Mouse (Mus musculus): ENCODE results near the gene C2cd4d. TPM values are rescaled to one million over a fixed set of nuclear protein-coding genes. Genes with fewer than 3 reads are reported as not detected.

The C2cd4d gene
- polyA plus RNA-seq, 1 experiment = not detected

GRCm38 (mm10) chr3:94344182-94344581 lies 18.1 kb upstream of the C2cd4d start:
- Histone ChIP-seq H3K4me1 (ENCODE audit: control insufficient read depth, insufficient read depth, low read length) (no peaks in the 10 kb centered on the region), H3K27ac (ENCODE audit: insufficient read depth, low read length) (no peak overlapping the region), H3K4me3 (ENCODE audit: low read depth, low read length) (no peak overlapping the region), H3K9ac (ENCODE audit: low read depth, poor library complexity, severe bottlenecking) (no peak overlapping the region), H3K9me3 (replicated peaks; ENCODE audit: control insufficient read depth, insufficient read depth, low read length, poor library complexity, severe bottlenecking) (no peaks in the 10 kb centered on the region), H3K27me3 (ENCODE audit: control insufficient read depth, insufficient read depth, low read length, poor library complexity, severe bottlenecking) (no peaks in the 10 kb centered on the region), H3K36me3 (ENCODE audit: control insufficient read depth, insufficient read depth, low read length, poor library complexity, severe bottlenecking) (no peaks in the 10 kb centered on the region)
- no peak for TF ChIP-seq CTCF (IDR thresholded peaks at IDR 0.05; ENCODE audit: low read depth, low read length)
- TF ChIP-seq POLR2A (IDR thresholded peaks at IDR 0.05; ENCODE audit: insufficient read depth, low read length) = no peak
- TF ChIP-seq EP300 (IDR thresholded peaks at IDR 0.05; ENCODE audit: insufficient read depth, low read depth, low read length) = no peak

GRCm38 (mm10) chr3:94344897-94345296 lies 17.3 kb upstream of the C2cd4d start:
- TF ChIP-seq EP300 (IDR thresholded peaks at IDR 0.05; ENCODE audit: insufficient read depth, low read depth, low read length) (no peak), POLR2A (IDR thresholded peaks at IDR 0.05; ENCODE audit: insufficient read depth, low read length) (no peak), CTCF (IDR thresholded peaks at IDR 0.05; ENCODE audit: low read depth, low read length) (no peak)
- H3K36me3 ChIP-seq (ENCODE audit: control insufficient read depth, insufficient read depth, low read length, poor library complexity, severe bottlenecking) = no peaks in the 10 kb centered on the region
- H3K4me3 ChIP-seq (ENCODE audit: low read depth, low read length) = no peak overlapping the region
- H3K27ac ChIP-seq (ENCODE audit: insufficient read depth, low read length) = no peak overlapping the region
- no peak overlapping the region for H3K9ac ChIP-seq (ENCODE audit: low read depth, poor library complexity, severe bottlenecking)
- H3K4me1 ChIP-seq (ENCODE audit: control insufficient read depth, insufficient read depth, low read length) = no peaks in the 10 kb centered on the region
- no peaks in the 10 kb centered on the region for H3K9me3 ChIP-seq (replicated peaks; ENCODE audit: control insufficient read depth, insufficient read depth, low read length, poor library complexity, severe bottlenecking)
- H3K27me3 ChIP-seq (ENCODE audit: control insufficient read depth, insufficient read depth, low read length, poor library complexity, severe bottlenecking) = no peaks in the 10 kb centered on the region

DNA sequence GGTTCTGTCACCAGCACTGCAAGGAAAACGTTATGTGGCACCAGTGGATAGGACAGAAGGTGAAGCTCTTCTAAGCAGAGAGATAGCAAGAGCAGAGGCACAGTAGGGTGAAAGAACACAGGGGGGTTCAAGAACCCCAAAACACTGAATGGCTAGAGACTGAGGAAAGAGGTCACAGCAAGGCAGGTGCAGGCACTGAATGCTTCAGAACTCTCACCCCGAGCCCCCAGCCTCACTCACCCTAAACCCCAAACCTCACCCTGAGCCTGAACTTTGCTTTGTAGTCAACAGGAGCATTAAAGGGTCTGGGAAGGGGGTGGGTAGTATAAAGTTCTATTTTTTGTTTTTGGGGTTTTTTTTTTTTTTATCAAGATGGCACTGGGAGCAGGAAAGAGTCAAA lies 14.1 kb upstream of the C2cd4d start:
- no peak for TF ChIP-seq CTCF (IDR thresholded peaks at IDR 0.05; ENCODE audit: low read depth, low read length)
- no peak for TF ChIP-seq POLR2A (IDR thresholded peaks at IDR 0.05; ENCODE audit: insufficient read depth, low read length)
- TF ChIP-seq EP300 (IDR thresholded peaks at IDR 0.05; ENCODE audit: insufficient read depth, low read depth, low read length) = no peak
- Histone ChIP-seq H3K36me3 (ENCODE audit: control insufficient read depth, insufficient read depth, low read length, poor library complexity, severe bottlenecking) (no peaks in the 10 kb centered on the region), H3K9ac (ENCODE audit: low read depth, poor library complexity, severe bottlenecking) (no peak overlapping the region), H3K9me3 (replicated peaks; ENCODE audit: control insufficient read depth, insufficient read depth, low read length, poor library complexity, severe bottlenecking) (peaks cover 8% of the 10 kb centered on the region; the same call in 1 of the 2 replicates), H3K27me3 (ENCODE audit: control insufficient read depth, insufficient read depth, low read length, poor library complexity, severe bottlenecking) (no peaks in the 10 kb centered on the region), H3K4me1 (ENCODE audit: control insufficient read depth, insufficient read depth, low read length) (no peaks in the 10 kb centered on the region), H3K4me3 (ENCODE audit: low read depth, low read length) (no peak overlapping the region), H3K27ac (ENCODE audit: insufficient read depth, low read length) (no peak overlapping the region)

GRCm38 (mm10) chr3:94360812-94361211 lies 1.4 kb upstream of the C2cd4d start:
- H3K9ac ChIP-seq (ENCODE audit: low read depth, poor library complexity, severe bottlenecking) = no peak overlapping the region
- H3K4me3 ChIP-seq (ENCODE audit: low read depth, low read length) = no peak overlapping the region
- no peaks in the 10 kb centered on the region for H3K36me3 ChIP-seq (ENCODE audit: control insufficient read depth, insufficient read depth, low read length, poor library complexity, severe bottlenecking)
- H3K27ac ChIP-seq (ENCODE audit: insufficient read depth, low read length) = no peak overlapping the region
- TF ChIP-seq EP300 (IDR thresholded peaks at IDR 0.05; ENCODE audit: insufficient read depth, low read depth, low read length) = no peak
- TF ChIP-seq POLR2A (IDR thresholded peaks at IDR 0.05; ENCODE audit: insufficient read depth, low read length) = no peak
- TF ChIP-seq CTCF (IDR thresholded peaks at IDR 0.05; ENCODE audit: low read depth, low read length) = peak; percentile 47
- peaks cover 8% of the 10 kb centered on the region; the same call in 1 of the 2 replicates for H3K9me3 ChIP-seq (replicated peaks; ENCODE audit: control insufficient read depth, insufficient read depth, low read length, poor library complexity, severe bottlenecking)
- peaks cover 11% of the 10 kb centered on the region for H3K27me3 ChIP-seq (ENCODE audit: control insufficient read depth, insufficient read depth, low read length, poor library complexity, severe bottlenecking)
- H3K4me1 ChIP-seq (ENCODE audit: control insufficient read depth, insufficient read depth, low read length) = no peaks in the 10 kb centered on the region

- TF ChIP-seq POLR2A (IDR thresholded peaks at IDR 0.05; ENCODE audit: insufficient read depth, low read length) (no peak), EP300 (IDR thresholded peaks at IDR 0.05; ENCODE audit: insufficient read depth, low read depth, low read length) (no peak), CTCF (IDR thresholded peaks at IDR 0.05; ENCODE audit: low read depth, low read length) (no peak)
- Histone ChIP-seq H3K9ac (ENCODE audit: low read depth, poor library complexity, severe bottlenecking) (peak overlapping the region; percentile 79), H3K4me1 (ENCODE audit: control insufficient read depth, insufficient read depth, low read length) (no peaks in the 10 kb centered on the region), H3K36me3 (ENCODE audit: control insufficient read depth, insufficient read depth, low read length, poor library complexity, severe bottlenecking) (no peaks in the 10 kb centered on the region), H3K27ac (ENCODE audit: insufficient read depth, low read length) (no peak overlapping the region), H3K9me3 (replicated peaks; ENCODE audit: control insufficient read depth, insufficient read depth, low read length, poor library complexity, severe bottlenecking) (no peaks in the 10 kb centered on the region), H3K4me3 (ENCODE audit: low read depth, low read length) (peak overlapping the region; percentile 74), H3K27me3 (ENCODE audit: control insufficient read depth, insufficient read depth, low read length, poor library complexity, severe bottlenecking) (peaks cover 11% of the 10 kb centered on the region)
These were observed 1.3 kb downstream of the C2cd4d start for GRCm38 (mm10) chr3:94363291-94364153.

GRCm38 (mm10) chr3:94364154-94364526 lies 1.9 kb downstream of the C2cd4d start:
- H3K27me3 ChIP-seq (ENCODE audit: control insufficient read depth, insufficient read depth, low read length, poor library complexity, severe bottlenecking) = peaks cover 11% of the 10 kb centered on the region
- no peaks in the 10 kb centered on the region for H3K36me3 ChIP-seq (ENCODE audit: control insufficient read depth, insufficient read depth, low read length, poor library complexity, severe bottlenecking)
- TF ChIP-seq CTCF (IDR thresholded peaks at IDR 0.05; ENCODE audit: low read depth, low read length) (no peak), EP300 (IDR thresholded peaks at IDR 0.05; ENCODE audit: insufficient read depth, low read depth, low read length) (no peak), POLR2A (IDR thresholded peaks at IDR 0.05; ENCODE audit: insufficient read depth, low read length) (no peak)
- peak overlapping the region; percentile 74 for H3K4me3 ChIP-seq (ENCODE audit: low read depth, low read length)
- H3K9ac ChIP-seq (ENCODE audit: low read depth, poor library complexity, severe bottlenecking) = peak overlapping the region; percentile 79
- no peaks in the 10 kb centered on the region for H3K4me1 ChIP-seq (ENCODE audit: control insufficient read depth, insufficient read depth, low read length)
- H3K27ac ChIP-seq (ENCODE audit: insufficient read depth, low read length) = no peak overlapping the region
- H3K9me3 ChIP-seq (replicated peaks; ENCODE audit: control insufficient read depth, insufficient read depth, low read length, poor library complexity, severe bottlenecking) = no peaks in the 10 kb centered on the region
